Mouse (Mus musculus): ENCODE data around the gene Plekhb1.

Plekhb1 gene

DNA sequence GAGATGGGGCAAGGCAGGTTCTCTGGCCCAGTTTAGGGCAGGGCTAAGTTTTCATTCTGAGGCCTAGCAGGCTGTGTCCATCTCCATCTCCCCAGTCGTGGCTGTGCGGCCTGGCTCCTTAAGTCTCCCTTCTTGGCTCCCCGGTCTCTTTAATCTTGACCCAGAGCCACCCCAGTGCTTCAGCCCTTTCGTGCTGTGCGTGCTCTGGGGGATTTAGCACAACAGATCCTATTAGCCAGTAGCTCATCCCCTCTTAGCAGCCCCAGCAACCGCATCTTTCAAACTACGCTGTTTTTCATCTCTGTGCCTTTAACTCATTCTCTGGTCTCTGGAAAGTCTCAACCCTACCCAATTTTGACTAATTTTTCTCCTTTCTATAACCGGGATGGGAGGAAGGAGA lies at the start of gene Plekhb1:
TSS of gene Plekhb1 (minus strand) at position 184 of the 400 bp plus-strand sequence.
- no peak for DNase-seq (ENCODE audit: low spot score in 2 of 2)

DNA sequence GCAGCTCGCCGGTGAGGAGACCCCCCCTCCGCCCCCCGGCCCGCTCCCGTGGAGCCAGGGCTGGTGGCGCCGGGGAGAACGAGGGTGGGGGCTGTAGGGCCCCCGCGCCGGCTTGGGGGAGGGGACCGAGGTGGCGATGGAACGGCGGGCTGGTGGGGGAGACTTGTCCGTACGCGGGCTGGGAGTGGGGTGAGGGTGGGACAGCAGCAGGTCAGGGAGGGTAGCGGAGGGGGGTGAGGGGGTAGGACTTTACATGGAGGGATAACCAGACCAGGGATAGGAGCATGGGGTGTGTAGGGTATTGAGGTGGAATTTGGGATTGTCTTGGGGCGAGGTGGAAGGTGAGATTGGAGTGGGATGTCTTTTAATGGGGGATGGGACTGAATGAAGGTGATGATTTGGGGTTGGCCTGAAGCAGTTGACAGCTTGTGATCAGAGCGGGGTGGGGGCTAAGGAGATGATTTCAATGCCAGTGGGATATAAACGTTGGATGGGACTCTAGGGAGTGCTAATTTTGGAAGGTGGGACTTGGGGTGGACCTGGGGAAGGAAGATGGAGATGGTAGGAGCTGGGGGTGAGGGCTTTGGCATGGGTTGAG lies 44.8 kb upstream of the Plekhb1 start:
- peak in 1 of 2 experiments; percentile 16 for DNase-seq (ENCODE audit: low spot score in 2 of 2)

- peak; percentile 76 to 89 for DNase-seq (ENCODE audit: low spot score in 2 of 2)
Observed at GRCm38 (mm10) chr7:100706143-100706841, 44.1 kb upstream of the Plekhb1 start, which contains the start of gene Fam168a. TSS of gene Fam168a (plus strand) at chr7:100706635.

GRCm38 (mm10) chr7:100699771-100700770 lies 37.9 kb upstream of the Plekhb1 start:
- no peak for DNase-seq (ENCODE audit: low spot score in 2 of 2)

DNA sequence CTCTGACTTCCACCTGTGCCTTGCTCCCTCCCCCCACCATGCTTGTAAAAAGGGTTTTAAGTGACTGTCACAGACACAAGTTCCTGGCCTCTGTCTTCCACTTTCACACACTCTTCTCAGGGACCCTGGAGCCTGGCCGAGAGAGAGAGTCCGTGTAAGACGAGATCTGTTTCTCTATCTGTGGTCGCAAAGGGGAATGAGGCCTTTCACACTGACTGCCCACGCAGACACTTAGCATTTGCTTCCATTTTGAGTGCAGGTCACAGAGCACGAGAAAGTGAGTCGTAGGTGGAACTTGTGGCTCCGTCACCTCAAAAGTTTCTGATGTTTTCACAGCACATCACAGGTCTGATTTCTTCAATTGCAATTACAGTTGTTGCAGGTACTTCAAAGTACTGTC lies 31.0 kb upstream of the Plekhb1 start:
- no peak for DNase-seq (ENCODE audit: low spot score in 2 of 2)

DNA sequence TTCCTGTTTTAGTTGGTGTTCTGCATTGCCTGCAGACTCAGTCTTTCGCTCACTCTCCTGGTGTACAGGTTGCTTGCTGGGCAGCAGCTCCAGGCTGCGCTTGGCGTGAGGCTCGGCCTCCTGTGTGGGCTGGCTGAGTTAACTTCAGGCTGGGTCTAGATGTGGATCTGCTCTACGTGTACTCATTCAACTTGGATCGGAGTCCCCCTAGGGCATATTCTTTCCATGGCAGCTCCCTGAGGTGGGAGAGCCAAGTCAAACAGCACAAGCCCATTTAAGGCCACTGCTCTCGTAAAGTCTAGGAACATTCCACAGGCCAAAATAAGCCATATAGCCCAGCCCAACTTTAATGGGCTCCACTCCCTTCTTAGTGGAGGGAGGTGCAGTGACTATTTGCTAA lies 26.3 kb upstream of the Plekhb1 start:
- DNase-seq (ENCODE audit: low spot score in 2 of 2): no peak

DNA sequence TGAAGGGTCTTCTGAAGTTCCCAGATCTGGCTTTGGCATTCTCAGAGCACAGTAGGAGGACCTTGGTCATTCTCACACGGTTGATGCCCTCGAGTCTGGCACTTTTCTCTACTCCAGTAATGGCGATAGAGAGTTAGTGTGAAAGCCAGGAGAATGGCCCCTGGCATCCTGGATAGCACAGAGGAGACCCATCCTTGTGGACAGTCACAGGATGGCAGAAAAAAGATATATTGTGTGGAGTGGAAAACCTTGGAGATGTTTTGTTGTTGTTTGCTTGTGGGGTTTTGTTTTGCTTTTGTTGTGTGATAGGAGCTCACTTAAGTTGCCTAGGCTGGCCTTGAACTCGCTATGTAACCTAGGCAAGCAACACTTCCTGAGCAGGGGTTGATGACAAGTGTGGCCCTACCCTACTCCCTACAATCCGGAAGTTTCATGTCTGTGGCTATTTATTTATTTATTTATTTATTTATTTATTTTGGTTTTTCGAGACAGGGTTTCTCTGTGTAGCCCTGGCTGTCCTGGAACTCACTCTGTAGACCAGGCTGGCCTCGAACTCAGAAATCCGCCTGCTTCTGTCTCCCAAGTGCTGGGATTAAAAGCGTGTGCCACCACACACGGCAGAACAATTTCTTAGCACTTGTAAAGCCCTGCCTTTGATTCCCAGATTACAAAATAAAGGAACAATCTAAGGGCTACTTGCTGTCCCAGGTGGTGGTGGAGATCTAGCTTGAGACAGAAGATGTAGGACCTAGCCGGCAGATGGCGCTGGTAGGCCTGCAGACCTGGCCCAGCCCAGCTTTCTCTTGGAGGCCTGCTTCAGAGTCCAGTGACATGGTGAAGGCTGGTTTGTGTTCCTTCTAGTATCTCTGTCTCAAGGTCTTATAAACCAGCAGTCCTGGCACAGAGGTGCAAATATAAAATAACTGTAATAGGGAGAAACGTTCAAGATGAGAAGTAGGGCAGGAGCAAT lies 23.1 kb upstream of the Plekhb1 start:
- DNase-seq (ENCODE audit: low spot score in 2 of 2): peak; percentile 59 to 76

GRCm38 (mm10) chr7:100684538-100684937 lies 22.3 kb upstream of the Plekhb1 start:
- peak; percentile 34 to 61 for DNase-seq (ENCODE audit: low spot score in 2 of 2)

DNA sequence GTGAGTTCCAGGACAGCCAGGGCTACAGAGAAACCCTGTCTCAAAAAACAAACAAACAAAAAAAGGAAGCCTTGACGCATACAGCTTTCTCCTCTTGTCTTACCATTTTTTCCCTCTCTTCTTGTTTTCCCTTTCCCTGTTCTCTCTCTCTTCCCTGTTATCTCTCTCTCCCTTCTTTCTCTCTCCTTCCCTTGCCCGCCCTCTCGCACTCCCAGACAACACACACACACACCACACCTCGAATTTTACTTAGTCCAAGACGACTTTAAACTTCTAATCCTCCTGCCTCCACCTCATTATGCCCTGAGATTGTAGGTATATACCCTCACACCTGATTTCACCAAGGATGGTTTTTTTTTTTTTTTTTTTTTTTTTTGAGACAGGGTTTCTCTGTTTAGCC lies 21.9 kb upstream of the Plekhb1 start:
- no peak for DNase-seq (ENCODE audit: low spot score in 2 of 2)

DNA sequence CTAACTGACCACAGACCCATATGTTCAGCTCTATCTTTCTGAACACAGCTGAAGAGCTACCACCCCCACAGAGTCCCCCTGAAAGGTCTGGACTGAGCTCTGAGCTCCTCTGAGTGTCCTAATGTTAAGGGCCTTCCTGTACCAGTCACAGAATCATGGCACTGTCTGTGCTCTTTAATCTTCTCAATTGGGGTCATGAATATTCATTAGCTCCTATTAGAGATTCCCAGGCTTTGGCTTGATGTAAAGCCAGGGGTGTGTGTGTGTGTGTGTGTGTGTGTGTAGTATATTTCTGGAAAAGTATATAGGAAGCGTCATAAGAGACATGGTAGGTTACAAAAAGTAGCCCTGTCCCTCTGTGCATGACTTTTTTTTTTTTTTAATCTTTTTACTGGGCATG lies 21.0 kb upstream of the Plekhb1 start:
- DNase-seq (ENCODE audit: low spot score in 2 of 2): no peak

DNA sequence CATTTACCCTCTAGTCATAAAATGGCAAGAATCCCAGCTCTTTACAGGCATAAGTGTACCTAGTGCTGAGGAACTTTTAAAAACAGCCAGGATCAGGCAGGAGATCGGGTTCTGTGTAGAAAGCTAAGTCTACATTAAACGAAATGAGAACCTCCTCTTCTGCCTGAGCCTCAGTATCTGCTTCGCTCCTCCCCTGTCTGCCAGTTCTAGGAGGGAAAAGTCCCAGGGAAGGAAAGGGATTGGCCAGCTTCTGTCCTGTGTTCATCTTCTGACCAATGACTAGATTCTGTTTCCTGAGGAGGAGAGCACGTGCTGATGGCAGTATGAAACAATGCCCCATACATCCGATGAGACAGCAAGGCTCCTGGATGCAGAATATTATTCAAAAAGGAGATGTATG lies 18.9 kb upstream of the Plekhb1 start:
- no peak for DNase-seq (ENCODE audit: low spot score in 2 of 2)

- no peak for DNase-seq (ENCODE audit: low spot score in 2 of 2)
Observed at GRCm38 (mm10) chr7:100678948-100679880, 17.0 kb upstream of the Plekhb1 start.

DNA sequence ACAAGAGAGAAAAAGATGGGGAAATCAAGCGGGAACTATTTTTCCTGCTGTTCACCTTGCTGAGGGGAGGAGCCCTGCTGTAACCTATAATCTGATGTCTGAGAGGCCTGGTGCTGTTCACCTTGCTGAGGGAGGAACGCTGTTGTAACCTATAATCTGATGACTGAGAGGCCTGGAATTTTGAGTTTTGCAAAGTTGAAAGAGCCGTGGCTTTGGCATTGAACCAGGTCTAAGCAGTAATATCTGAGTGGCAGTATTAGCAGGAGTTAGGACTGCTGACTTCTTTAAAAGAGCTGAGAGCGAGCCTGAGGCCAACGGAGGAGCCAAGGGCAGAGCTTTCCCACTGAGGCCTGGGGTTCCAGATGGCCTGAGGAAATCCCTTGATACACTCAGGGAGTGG lies 15.8 kb upstream of the Plekhb1 start:
- DNase-seq (ENCODE audit: low spot score in 2 of 2): no peak

DNA sequence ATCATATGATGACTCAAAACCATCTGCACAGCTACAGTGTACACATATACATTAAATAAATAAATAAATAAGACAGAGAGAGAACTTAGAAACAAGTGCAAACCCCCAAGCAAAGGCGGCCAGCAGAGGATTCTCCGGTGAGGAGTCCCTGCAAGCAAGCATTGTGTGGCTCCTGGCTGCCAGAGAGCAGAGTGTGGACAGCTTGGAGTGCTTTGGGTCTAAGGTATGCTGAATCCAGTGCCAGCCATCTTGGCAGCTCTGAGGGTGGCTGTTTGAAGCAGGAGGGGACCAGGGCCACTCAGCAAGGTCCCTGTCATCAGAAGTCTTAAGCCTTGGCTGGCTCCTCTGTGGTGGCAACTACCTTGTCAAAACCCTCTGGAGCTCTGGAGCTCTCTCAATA lies 12.7 kb upstream of the Plekhb1 start:
- DNase-seq (ENCODE audit: low spot score in 2 of 2): no peak

DNA sequence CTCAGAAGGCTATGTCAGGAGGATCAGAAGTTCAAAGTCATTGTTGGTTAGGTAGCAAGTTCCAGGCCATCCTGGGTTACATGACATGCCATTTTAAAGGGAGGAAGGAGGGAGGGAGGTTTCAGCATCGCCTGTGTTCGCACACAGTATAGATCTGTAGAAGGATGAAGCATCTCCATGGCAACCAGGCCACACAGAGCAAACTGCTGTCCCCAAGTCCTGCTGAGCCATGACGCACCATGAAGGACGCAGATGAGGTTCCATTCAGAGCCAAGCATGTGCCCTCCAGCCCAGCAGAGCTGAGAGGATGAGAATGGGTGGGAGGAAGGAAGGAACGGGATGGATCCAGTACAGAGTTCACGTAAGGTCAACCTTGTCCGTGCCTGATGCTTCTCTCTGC lies 11.2 kb upstream of the Plekhb1 start:
- DNase-seq (ENCODE audit: low spot score in 2 of 2): no peak

DNA sequence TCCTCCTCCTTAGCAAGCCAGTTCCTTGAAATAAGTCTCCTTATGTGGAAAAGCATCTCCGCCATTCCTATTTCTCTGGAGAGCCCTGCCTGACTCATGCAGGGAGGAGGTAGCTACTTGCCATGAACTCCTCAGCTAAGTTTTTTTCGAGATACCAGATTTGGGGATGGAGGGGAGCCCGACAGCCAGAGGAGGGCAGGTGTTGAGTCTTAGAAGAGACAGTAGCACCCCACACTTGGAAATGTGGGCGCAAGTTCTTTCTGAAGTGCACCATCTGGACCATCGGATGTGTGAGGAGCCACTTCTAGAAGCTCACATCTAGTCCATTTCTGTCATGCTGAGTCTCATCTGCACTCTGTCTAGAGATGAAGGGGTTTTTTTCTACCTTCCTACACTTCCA lies 8.4 kb upstream of the Plekhb1 start:
- no peak for DNase-seq (ENCODE audit: low spot score in 2 of 2)

GRCm38 (mm10) chr7:100663729-100664304 lies 1.6 kb upstream of the Plekhb1 start:
- no peak for DNase-seq (ENCODE audit: low spot score in 2 of 2)

DNA sequence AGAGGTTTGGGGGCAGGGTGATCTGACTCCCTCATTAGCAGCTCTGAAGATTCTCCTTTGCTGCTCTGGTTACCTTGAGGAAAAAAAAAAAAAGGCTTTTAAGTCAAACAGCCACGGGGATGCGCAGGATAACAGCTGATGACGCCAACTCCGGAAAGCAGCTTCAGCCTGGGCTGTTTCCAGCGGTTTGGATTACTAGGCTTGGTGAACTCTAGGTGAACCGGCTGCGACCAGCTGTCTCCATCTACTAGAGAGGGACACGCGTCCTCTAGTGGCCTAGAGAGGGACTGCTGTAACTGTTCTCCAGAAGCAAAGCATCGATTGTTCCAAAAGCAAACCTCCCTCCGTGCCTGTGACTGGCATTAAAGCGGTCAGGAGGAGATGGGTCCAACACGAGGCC lies 976 bp upstream of the Plekhb1 start:
- peak; percentile 59 to 77 for DNase-seq (ENCODE audit: low spot score in 2 of 2)

DNA sequence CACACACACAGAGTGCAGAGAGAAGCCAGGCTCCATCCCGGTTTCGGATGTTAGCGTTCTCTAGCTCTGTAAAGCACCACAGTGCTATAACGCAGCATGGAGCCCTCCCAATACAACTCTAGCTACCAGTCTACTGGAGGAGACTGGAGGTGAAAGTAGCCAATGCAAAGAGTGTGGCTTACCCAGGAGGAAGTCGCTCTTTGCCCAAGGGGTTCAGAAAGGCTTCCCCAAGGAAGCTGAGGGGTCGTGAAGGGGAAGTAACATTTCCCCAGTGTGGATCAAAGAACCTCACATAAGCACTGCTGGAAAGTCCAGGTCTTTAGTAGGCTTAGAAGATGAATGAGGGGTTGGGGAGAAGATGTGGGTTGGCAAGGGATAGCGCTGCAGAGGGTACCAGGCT lies 950 bp downstream of the Plekhb1 start:
- no peak for DNase-seq (ENCODE audit: low spot score in 2 of 2)

Measured in spleen, postnatal 14 days (tissue).